Mouse (Mus musculus): ENCODE data around the gene Slc38a9.

Slc38a9 gene

GRCm38 (mm10) chr13:112660574-112661381, at the start of gene Slc38a9:
Gene Slc38a9 (plus strand): TSS chr13:112660751.
- in situ Hi-C loops (cut with MboI, MseI), result loop anchor here (5.0 kb wide), 1 partner anchor 212 kb away; no protein-coding TSS in a partner anchor

GRCm38 (mm10) chr13:112621592-112621991, 39.0 kb upstream of the Slc38a9 start:
- in situ Hi-C loops (cut with MboI, MseI), result no loop called here

- in situ Hi-C loops (cut with MboI, MseI), result no loop called here
Measured at GRCm38 (mm10) chr13:112623656-112624055, 36.9 kb upstream of the Slc38a9 start.

- in situ Hi-C loops (cut with MboI, MseI), result no loop called here
Measured at GRCm38 (mm10) chr13:112624622-112625021, 35.9 kb upstream of the Slc38a9 start.

- in situ Hi-C loops (cut with MboI, MseI), result no loop called here
Measured at GRCm38 (mm10) chr13:112625566-112625965, 35.0 kb upstream of the Slc38a9 start.

GRCm38 (mm10) chr13:112635174-112635837, 25.2 kb upstream of the Slc38a9 start:
- in situ Hi-C loops (cut with MboI, MseI), result no loop called here

GRCm38 (mm10) chr13:112636498-112636897, 24.1 kb upstream of the Slc38a9 start:
- in situ Hi-C loops (cut with MboI, MseI), result no loop called here

- in situ Hi-C loops (cut with MboI, MseI), result no loop called here
Measured at GRCm38 (mm10) chr13:112639111-112639510, 21.4 kb upstream of the Slc38a9 start.

- in situ Hi-C loops (cut with MboI, MseI), result no loop called here
Measured at GRCm38 (mm10) chr13:112642897-112643296, 17.7 kb upstream of the Slc38a9 start.

GRCm38 (mm10) chr13:112644996-112645395, 15.6 kb upstream of the Slc38a9 start:
- in situ Hi-C loops (cut with MboI, MseI), result no loop called here

GRCm38 (mm10) chr13:112645529-112646186, 14.9 kb upstream of the Slc38a9 start:
- in situ Hi-C loops (cut with MboI, MseI), result no loop called here

GRCm38 (mm10) chr13:112651183-112651582, 9.4 kb upstream of the Slc38a9 start:
- in situ Hi-C loops (cut with MboI, MseI), result no loop called here

GRCm38 (mm10) chr13:112652205-112652604, 8.3 kb upstream of the Slc38a9 start, which contains the start of gene Ddx4:
Gene Ddx4 (minus strand): TSS chr13:112652475.
- in situ Hi-C loops (cut with MboI, MseI), result no loop called here

GRCm38 (mm10) chr13:112659986-112660573, 471 bp upstream of the Slc38a9 start:
- in situ Hi-C loops (cut with MboI, MseI), result loop anchor here (5.0 kb wide), 1 partner anchor 212 kb away; no protein-coding TSS in a partner anchor

GRCm38 (mm10) chr13:112661687-112662086, 1.1 kb downstream of the Slc38a9 start:
- in situ Hi-C loops (cut with MboI, MseI), result loop anchor here (5.0 kb wide), 1 partner anchor 211 kb away; no protein-coding TSS in a partner anchor

GRCm38 (mm10) chr13:112666433-112667024, 6.0 kb downstream of the Slc38a9 start:
- in situ Hi-C loops (cut with MboI, MseI), result no loop called here

GRCm38 (mm10) chr13:112667215-112667614, 6.7 kb downstream of the Slc38a9 start:
- in situ Hi-C loops (cut with MboI, MseI), result no loop called here

- in situ Hi-C loops (cut with MboI, MseI), result loop anchor here (10.0 kb wide), 1 partner anchor 73 kb away; no protein-coding TSS in a partner anchor
Measured at GRCm38 (mm10) chr13:112671708-112672107, 11.2 kb downstream of the Slc38a9 start.

GRCm38 (mm10) chr13:112672797-112673196, 12.2 kb downstream of the Slc38a9 start:
- in situ Hi-C loops (cut with MboI, MseI), result loop anchor here (10.0 kb wide), 1 partner anchor 72 kb away; no protein-coding TSS in a partner anchor

- in situ Hi-C loops (cut with MboI, MseI), result loop anchor here (10.0 kb wide), 1 partner anchor 71 kb away; no protein-coding TSS in a partner anchor
Measured at GRCm38 (mm10) chr13:112673899-112674447, 13.4 kb downstream of the Slc38a9 start.

GRCm38 (mm10) chr13:112678154-112678553, 17.6 kb downstream of the Slc38a9 start:
- in situ Hi-C loops (cut with MboI, MseI), result loop anchor here (10.0 kb wide), 1 partner anchor 67 kb away; no protein-coding TSS in a partner anchor
